Mouse (Mus musculus): ENCODE data around the gene Inpp5b.

The Inpp5b gene

DNA sequence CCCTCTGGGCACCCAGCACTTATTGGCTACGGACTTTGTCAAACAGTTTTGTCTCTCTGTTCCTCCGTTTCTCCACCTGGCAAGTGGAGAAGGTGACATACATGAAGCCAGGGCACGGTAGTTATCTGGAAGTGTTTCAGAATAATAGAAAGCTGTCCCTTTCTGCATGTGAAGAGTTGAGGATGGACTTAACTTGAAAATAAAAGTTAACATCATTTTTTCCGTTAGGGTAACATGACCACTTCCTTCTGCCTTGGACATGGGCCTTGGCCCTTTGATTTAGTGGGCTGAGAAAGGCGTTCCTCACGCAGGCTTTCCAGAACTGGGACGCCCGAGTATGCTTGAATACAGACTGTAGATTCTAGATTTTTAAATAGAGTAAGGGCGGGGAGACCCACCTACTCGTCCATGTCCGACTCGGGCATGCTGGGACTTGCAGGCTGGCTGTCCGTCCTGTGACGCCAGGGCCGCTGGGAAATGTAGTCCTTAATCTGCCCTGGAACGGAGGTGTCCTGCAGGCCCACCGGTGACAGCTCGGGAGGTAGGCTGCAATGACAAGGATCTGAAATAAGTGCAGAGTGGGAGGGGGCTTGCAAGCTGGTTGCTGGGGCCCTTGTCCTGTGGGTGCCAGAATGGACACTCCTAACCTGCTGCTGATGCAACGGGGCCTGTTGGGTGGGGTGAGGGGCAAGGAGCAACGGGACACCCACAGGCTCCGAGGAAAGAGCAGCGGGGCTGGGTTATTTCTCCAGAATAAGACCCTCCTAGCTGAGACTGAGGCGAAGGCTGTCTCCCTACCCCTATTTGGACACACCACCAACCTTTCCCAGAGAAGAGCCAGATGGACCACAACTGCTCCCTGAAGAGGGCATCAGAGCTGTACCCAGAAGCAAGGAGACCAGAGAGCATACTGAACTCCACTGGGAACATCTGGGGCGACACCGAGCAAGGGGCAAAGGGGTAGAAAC lies at the start of gene Inpp5b:
Inpp5b (plus strand) TSS at position 475 of the 968 bp plus-strand sequence.
- in situ Hi-C loops (cut with MboI, MseI) = no loop called here

DNA sequence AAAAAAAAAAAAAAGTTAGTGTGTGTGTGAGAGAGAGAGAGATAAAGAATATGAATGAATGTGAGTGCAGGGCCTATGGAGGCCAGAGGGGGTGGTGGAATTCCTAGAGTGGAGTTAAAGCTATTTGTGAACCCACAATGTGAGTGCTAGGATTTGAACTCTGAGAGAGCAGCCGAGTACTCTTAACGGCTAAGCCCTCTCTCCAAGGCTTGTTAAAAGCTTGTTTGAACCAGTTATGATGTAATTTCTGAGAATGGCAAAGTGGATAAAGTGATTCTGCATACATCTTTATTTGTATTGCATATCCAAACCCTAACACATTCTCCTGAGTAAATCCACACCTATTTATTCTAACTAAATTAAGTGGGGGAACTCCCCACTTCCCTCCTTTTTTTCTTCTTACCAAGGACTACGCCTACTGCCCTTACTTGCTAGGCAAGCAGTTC lies 49.2 kb upstream of the Inpp5b start:
- in situ Hi-C loops (cut with MboI, MseI) = no loop called here

DNA sequence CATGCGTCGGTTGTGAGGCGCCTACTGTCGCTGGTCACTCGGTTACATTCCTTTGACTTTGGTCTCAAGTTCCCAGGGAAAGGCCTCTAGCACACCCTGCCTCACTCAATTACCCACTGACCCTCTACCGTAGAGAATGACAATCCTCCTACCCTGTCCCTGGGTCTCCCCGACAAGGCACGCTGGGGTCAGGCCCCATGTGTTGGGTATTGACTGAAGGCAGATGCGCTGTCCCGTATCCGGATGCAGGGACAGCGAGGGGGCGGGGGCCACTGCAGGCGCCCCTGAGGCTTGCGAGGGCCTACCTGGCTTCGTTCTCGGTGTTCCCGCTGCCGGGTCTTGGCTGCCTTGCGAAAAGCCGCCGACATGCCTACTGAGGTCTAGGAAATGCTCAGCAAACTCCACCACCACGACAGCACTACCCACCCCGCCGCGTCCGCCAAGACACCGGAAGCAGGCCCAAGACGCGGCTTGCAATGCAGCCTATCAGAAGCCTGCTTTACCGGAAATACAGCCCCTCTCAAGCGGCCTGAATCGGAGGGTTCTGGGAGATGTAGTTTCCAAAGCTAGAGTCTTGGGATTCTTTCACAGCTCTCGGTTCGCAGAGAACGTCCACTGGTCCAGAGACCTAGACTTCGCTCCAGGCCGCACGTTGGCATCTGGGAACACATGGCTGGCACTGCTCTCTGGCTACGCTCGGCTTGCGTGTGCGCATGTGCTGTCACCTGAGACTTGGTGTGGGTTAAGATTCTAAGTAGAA lies 48.3 kb upstream of the Inpp5b start, which contains the start of gene Utp11:
Utp11 (minus strand) TSS at position 466 of the 760 bp plus-strand sequence.
- in situ Hi-C loops (cut with MboI, MseI) = no loop called here

DNA sequence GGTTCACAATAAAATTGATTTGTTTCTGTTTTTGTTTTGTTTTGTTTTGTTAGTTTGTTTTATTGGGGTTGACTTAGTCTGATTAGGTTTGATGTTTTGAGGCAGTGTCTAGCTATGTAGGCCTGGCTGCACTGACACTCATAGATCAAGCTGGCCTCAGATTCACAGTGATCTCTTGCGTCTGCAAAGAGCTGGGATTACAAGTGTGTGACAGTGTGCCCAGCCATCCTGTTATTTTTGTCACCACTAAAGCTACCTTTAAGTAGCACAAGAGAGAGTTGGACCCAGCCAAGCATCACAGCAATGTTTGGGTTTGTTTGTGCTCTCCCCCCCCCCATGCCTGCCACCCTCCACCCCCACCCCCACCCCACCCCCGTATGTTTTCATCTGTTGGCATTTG lies 47.1 kb upstream of the Inpp5b start:
- in situ Hi-C loops (cut with MboI, MseI) = no loop called here

DNA sequence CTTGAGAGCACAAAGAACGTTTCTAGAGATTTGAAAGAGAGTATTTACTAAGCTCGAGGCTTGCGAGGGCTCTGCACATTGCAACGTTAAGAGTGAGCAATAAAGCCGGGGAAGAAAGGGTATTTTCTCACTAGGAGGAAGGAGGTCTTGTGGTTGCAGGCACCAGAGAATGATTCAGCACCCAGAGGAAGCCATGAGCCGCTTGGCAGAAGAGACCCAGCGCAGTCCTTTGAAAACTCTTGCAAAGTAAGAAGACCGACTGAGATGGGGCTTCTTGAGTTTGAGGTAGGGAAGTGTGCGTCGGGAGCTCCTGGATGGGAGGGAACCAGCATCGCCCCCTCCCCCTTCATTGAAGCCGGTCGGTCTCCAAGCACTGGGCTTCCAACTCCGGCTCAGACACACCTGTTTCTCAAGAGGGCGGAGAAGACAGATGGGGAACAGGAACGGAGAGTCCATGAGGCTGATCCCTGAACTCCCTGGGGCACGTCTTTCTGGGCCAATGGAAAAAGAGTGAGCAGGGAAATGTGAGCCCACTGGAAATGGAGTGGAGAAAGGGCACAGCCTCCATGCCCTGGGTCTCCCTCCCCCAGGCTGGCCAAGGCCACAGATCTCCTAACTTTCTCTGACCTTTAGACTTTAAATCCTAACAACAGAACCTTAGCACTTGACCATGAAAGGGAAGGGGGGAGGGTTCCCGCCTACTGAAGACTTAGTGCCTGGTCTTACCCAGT lies 45.7 kb upstream of the Inpp5b start:
- in situ Hi-C loops (cut with MboI, MseI) = no loop called here

DNA sequence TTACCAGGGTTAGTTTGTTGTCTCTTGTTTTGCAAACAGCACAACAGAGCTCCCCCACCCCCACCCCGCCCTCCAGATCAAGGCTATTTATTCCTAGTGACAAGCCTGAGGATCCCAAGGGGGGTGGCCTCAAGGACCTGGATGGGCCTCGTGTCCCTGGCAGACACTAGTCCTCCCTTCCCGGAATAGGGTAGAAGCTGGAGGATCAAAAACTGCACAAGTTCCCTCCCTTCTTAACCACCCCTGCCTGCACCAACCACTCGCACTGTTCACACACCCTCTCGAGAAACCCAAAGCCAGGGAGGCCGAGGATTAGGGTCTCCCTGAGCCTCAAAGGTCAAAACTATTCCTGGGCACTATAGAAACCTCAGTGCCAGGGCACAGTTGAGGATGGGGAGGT lies 41.9 kb upstream of the Inpp5b start:
- in situ Hi-C loops (cut with MboI, MseI) = loop anchor here (5.0 to 10.0 kb wide), 2 partner anchors 428 to 1145 kb away; partner anchors contain the start of gene Zc3h12a

DNA sequence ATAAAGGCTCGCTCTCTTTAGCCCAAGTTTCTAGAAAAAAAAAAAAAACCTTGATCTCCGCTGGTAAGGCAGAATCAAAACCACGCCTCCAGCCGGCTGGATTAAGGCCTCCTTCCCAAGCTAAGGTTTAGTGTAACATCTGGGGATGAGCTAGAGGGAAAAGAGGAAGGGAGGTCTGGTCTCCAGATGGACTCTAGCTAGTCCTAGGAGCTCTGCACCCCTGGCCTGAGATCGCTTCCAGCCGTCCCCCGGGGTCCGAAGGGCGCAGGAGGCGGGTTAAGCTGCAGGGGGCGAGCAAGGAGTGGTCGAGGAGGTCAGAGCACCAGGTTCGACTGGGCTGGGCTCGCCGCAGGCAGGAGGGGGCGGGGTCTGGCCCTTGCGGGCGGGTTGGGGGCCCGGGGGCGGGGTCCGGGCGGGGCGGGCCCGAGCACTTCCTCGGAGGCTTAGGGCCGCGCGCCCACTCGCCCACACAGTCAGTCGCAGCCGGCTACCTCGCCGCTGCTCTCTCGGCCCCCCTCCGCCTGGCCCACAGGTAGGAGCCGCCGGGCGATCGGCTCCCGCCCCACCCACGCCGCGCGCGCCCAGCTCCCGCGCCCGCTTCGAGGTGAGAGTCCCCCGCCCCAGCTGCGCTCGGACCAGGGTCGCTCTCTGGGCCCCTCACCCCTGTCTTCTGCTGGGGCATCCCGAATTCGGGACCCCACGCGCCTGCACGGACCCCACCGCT lies 41.2 kb upstream of the Inpp5b start, which contains the start of gene Fhl3:
Fhl3 (plus strand) TSS at position 454 of the 724 bp plus-strand sequence.
- in situ Hi-C loops (cut with MboI, MseI) = loop anchor here (5.0 to 10.0 kb wide), 2 partner anchors 427 to 1146 kb away; partner anchors contain the start of gene Zc3h12a

DNA sequence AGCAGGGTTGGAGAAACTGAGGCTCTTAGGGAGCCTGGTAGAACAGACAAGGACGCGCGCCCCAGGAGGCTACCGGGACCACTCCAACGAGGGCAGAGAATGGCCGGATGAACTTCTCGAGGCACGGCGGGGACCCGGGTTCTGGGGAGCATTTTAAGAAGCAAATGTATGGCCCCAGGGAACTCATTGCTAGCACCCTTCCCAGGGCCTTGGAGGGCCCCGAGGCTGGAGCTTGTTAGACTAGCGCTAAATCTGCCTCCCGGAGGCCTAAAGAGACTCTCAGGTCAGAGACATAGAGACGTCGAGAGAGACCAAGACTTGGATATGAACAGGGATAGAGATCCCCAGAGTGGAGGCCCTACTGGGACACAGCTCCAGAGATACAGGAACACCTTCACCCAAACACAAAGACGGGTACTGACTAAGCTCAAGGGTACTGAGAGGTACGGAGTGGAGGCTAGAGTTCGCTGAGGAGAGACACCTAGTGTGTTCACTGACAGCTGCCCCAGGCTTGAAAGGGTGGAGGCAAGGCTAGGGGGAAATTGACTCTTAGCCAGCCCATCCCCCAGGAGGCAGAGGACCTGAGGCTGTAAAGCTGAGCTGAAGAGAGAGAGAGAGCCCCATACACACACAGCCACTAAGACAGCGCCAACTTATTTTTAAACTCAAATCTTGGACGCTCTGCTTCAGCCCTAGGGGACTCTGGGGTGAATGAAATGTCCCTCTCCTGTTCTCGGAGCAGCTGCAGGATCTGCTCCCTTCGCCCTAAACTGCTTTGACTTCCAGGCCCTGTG lies 40.4 kb upstream of the Inpp5b start:
- in situ Hi-C loops (cut with MboI, MseI) = loop anchor here (5.0 to 10.0 kb wide), 2 partner anchors 426 to 1146 kb away; partner anchors contain the start of gene Zc3h12a

DNA sequence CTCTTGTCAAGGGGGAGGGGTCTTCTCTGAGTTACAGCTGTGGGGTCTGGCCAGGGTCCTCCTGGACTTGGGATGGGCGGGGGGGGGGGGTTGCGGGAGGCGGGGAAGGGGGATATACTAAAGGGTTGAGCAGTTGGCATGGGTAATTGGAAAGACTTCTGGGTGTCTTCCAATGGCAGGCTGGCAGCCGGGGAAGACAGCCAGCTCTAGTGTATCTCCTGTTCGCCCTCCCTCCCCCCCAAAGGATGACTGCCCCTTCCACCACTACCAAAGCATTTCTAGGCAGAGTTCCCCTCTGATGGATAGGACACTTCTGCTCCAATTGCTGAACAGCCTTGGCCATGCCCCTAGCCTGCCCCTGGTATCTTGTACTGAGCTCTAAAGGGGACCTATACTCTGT lies 39.7 kb upstream of the Inpp5b start:
- in situ Hi-C loops (cut with MboI, MseI) = loop anchor here (5.0 to 10.0 kb wide), 2 partner anchors 425 to 1147 kb away; partner anchors contain the start of gene Zc3h12a

DNA sequence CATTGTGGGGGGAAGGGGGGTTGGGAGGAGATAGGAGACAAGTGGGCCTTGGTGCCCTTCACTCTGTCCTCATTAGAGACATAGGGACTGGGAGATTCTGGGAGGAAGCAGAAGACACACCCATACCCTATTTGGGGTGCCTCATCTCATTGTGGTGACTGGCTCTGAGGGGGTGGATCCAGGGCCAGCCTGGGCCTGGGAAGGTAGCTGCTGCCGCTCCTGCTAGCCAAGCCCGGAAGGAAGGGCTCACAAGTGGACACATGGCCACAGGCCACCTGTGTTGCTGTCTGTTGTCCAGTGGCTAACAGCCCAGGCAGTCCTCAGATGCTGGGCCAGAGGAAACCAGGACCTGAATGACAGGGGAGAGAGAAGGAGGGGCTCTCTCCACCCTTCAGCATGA lies 38.2 kb upstream of the Inpp5b start:
- in situ Hi-C loops (cut with MboI, MseI) = loop anchor here (5.0 to 10.0 kb wide), 2 partner anchors 424 to 1149 kb away; partner anchors contain the start of gene Zc3h12a

DNA sequence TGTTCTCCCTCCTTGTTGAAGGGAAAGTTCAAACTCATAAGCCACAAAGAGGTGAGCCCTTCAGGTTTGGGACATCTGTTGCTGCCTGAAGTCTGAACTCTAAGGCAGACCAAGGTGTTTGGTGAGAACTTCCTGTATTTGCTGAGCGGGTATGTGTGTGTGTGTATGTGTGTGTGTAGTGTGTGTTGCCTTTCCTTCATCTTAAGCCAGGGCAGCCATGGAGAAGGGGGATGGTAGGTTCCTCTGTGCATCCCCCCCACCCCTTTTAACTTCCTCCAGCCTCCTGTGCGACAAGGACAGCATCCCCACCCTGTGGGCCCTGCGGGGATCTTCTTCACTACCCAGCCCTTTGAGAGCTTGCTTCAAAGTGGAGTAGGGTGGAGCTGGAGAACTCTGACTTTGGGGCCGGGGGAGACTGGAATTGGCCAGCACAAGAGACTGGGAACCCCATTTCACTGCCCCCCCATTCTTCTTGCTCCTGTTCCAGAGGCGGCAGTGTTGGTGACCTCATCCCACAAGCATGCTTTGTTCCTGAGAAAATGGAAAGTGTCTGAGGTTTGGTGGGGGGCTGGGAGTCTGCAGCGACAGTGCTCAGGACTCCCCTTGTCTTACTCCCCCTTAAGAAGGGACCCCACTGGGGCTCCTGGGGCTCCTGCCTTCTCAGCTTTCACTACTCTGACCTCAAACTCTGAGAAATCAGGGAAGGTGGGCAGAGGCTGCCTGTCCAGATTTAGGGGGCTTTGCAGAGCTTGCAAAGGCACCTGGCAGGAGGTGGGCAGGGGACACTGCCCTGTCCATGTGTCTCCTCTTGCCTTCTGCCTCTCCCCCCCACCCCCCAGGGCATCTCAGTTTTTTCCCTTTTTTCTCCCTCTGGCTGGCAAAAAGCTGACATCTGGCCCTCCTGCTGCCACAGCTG lies 37.5 kb upstream of the Inpp5b start:
- in situ Hi-C loops (cut with MboI, MseI) = loop anchor here (5.0 to 10.0 kb wide), 2 partner anchors 423 to 1149 kb away; partner anchors contain the start of gene Zc3h12a

DNA sequence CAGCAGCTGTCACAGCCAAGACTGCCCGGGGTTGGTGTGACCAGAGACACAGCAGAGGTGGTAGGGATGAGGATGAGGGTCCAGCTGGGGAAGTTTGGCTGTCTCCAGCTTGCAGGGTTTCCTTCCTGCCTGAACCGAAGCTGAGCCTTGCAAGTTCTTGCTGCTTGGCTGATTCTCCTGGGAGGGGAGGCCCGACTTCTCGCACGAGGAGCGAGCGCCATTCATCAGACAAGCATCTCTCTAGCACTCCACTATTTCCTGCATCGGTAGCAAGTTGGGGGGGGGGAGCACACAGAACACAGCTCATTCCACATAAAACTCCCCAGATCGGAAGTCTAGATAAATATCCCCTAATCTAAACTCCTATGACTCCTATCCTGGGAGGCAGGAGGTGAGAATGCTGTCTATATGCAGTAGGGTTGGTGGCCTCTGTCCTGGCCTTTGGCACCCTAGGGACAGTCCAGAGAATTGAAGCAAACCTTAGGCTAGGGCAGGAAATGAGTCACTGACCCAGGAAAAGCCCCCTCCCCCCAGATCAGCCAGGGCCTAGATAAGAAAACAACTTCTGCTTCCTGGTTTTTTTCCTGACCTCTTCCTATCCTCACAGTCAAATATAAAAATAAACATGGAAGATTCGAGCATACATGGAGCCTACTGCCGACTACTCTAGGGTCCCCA lies 36.7 kb upstream of the Inpp5b start:
- in situ Hi-C loops (cut with MboI, MseI) = loop anchor here (5.0 to 10.0 kb wide), 2 partner anchors 422 to 1150 kb away; partner anchors contain the start of gene Zc3h12a

DNA sequence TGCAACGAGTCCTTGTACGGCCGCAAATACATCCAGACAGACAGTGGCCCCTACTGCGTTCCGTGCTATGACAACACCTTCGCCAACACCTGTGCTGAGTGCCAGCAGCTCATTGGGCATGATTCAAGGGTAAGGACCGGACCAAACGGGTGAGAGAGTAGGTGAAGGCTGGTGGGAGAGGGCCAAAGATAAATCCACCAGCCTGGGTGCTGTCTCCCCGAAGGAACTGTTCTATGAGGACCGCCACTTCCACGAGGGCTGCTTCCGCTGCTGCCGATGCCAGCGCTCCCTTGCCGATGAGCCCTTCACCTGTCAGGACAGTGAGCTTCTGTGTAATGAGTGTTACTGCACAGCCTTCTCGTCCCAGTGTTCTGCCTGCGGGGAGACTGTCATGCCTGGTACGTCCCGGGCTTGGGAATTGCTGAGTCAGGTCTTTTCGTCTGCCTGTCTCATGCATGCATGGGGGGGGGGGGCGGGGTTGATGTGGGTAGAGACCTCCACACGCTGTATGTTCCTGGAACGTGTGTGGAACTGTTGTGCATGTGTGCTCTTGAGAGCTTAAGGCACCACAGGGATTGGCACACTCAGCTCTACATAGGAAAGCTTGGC lies 35.9 kb upstream of the Inpp5b start:
- in situ Hi-C loops (cut with MboI, MseI) = loop anchor here (10.0 kb wide), 1 partner anchor 1151 kb away; no protein-coding TSS in a partner anchor

DNA sequence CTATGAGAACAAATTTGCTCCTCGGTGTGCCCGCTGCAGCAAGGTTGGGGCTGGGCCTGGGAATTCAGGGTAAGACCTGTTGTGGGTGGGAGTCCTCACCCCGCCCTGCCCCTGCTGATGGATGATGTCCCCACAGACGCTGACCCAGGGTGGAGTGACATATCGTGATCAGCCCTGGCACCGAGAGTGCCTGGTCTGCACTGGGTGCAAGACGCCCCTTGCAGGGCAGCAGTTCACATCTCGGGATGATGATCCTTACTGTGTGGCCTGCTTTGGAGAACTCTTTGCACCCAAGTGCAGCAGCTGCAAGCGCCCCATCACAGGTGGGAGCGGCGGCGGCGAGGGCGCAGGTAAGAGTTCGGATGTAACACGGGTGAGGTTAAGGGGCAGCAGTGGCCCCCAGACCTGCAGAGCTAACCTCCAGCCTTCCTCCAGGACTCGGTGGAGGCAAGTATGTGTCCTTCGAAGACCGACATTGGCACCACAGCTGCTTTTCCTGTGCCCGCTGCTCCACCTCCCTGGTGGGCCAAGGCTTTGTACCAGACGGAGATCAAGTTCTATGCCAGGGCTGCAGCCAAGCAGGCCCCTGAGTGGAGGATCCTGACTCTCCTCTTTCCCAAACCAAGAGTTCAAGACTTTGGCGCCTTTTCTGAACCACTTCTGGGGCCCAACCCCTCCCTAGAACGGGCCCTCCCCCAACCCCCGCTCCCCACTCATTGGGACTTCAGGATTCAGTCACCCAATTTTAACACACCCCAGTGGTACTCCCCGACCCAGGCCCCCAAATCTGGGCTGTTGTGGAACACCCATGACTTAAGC lies 34.1 kb upstream of the Inpp5b start:
- in situ Hi-C loops (cut with MboI, MseI) = loop anchor here (10.0 kb wide), 1 partner anchor 1153 kb away; no protein-coding TSS in a partner anchor

DNA sequence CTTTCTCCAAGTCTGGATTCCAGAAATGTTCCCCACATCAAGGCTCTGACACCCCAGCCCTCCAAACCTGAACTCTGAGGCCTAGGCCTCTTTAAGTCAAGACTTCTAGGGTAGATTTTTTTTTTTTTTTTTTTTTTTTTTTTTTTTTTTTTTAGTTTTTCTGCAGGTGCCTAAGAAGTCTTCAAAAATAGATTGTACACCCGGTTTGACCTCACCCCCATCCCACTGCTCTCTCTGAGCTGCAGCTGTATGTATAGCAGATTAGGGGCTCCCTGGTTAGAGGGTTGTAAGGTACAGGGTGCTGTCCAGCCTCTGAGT lies 33.5 kb upstream of the Inpp5b start:
- in situ Hi-C loops (cut with MboI, MseI) = loop anchor here (10.0 kb wide), 1 partner anchor 1153 kb away; no protein-coding TSS in a partner anchor
